Mouse (Mus musculus): ENCODE data around the gene Kif22. TPM values are rescaled to one million over a fixed set of nuclear protein-coding genes. Genes with fewer than 3 reads are reported as not detected.
"Not testable (repeated sequence)": the region's sequence is repeated elsewhere in the genome, so short reads cannot be mapped to it uniquely, and the experiment has no call there.

Kif22 gene
- polyA plus RNA-seq (2016; fragmentation: Nextera tagmentation; extraction: Ambion mirVana), result 136 and 141 TPM in 2 replicates

- Histone ChIP-seq H3K27me3 (no peaks in the 10 kb centered on the region), H3K27ac (peak within 1 kb of the TSS; percentile 77), H3K9ac (peak within 1 kb of the TSS; percentile 80), H3K9me3 (no peaks in the 10 kb centered on the region), H3K4me3 (peak within 1 kb of the TSS; percentile 79), H3K4me2 (replicated peaks) (peak within 1 kb of the TSS; percentile 84), H3K36me3 (peaks cover 13% of the 10 kb centered on the region), H3K4me1 (peaks cover 14% of the 10 kb centered on the region)
- ATAC-seq (ENCODE audit: insufficient number of reproducible peaks, insufficient read depth, low FRiP score, low TSS enrichment), result peak; percentile 77
- under 1% methylated on average over 53 of the region's 53 CpGs for WGBS
Measured at GRCm38 (mm10) chr7:127041851-127042672, at the start of gene Kif22. TSS of gene Kif22 (minus strand) at chr7:127042471.

GRCm38 (mm10) chr7:127091114-127091896 lies 49.0 kb upstream of the Kif22 start, which contains the start of gene AI467606:
TSS of gene AI467606 (plus strand) at chr7:127091359.
- H3K9me3 ChIP-seq, result no peaks in the 10 kb centered on the region
- H3K9ac ChIP-seq, result no peak within 1 kb of the TSS
- H3K4me1 ChIP-seq, result peaks cover 11% of the 10 kb centered on the region
- 68% methylated on average over 16 of the region's 16 CpGs for WGBS
- no peaks in the 10 kb centered on the region for H3K36me3 ChIP-seq
- 0 out of 2 replicates have a peak, but pooled peaks have one; percentile 32 for ATAC-seq (ENCODE audit: insufficient number of reproducible peaks, insufficient read depth, low FRiP score, low TSS enrichment)
- H3K27ac ChIP-seq, result no peak within 1 kb of the TSS
- H3K4me2 ChIP-seq (replicated peaks), result 0 out of 2 replicates have a peak within 1 kb of the TSS, but pooled peaks have one; percentile 21
- H3K27me3 ChIP-seq, result 0 out of 2 replicates have a peak, but pooled peaks cover 3% of the 10 kb centered on the region
- no peak within 1 kb of the TSS for H3K4me3 ChIP-seq

- 0 out of 2 replicates have a peak, but pooled peaks cover 3% of the 10 kb centered on the region for H3K27me3 ChIP-seq
- H3K9me3 ChIP-seq, result no peaks in the 10 kb centered on the region
- H3K4me1 ChIP-seq, result peaks cover 6% of the 10 kb centered on the region
- H3K4me2 ChIP-seq (replicated peaks), result no peak overlapping the region
- no peak overlapping the region for H3K9ac ChIP-seq
- no peak overlapping the region for H3K27ac ChIP-seq
- H3K36me3 ChIP-seq, result no peaks in the 10 kb centered on the region
- 86% methylated on average over 20 of the region's 20 CpGs for WGBS
- no peak overlapping the region for H3K4me3 ChIP-seq
- no peak for ATAC-seq (ENCODE audit: insufficient number of reproducible peaks, insufficient read depth, low FRiP score, low TSS enrichment)
Measured at GRCm38 (mm10) chr7:127090154-127091113, 48.2 kb upstream of the Kif22 start.

GRCm38 (mm10) chr7:127088901-127089845 lies 46.9 kb upstream of the Kif22 start:
- Histone ChIP-seq H3K4me2 (replicated peaks) (peak overlapping the region; percentile 41), H3K9me3 (no peaks in the 10 kb centered on the region), H3K36me3 (no peaks in the 10 kb centered on the region), H3K27me3 (0 out of 2 replicates have a peak, but pooled peaks cover 3% of the 10 kb centered on the region), H3K9ac (no peak overlapping the region), H3K27ac (no peak overlapping the region), H3K4me1 (peaks cover 6% of the 10 kb centered on the region), H3K4me3 (peak overlapping the region; percentile 18; the same call in 1 of the 2 replicates)
- WGBS, result 19% methylated on average over 27 of the region's 27 CpGs
- ATAC-seq (ENCODE audit: insufficient number of reproducible peaks, insufficient read depth, low FRiP score, low TSS enrichment), result no peak

- Histone ChIP-seq H3K27me3 (0 out of 2 replicates have a peak, but pooled peaks cover 3% of the 10 kb centered on the region), H3K36me3 (no peaks in the 10 kb centered on the region), H3K4me2 (replicated peaks) (no peak overlapping the region), H3K4me1 (peaks cover 6% of the 10 kb centered on the region), H3K9me3 (no peaks in the 10 kb centered on the region), H3K27ac (no peak overlapping the region), H3K9ac (no peak overlapping the region), H3K4me3 (no peak overlapping the region)
- 93% methylated on average over 3 of the region's 3 CpGs for WGBS
- ATAC-seq (ENCODE audit: insufficient number of reproducible peaks, insufficient read depth, low FRiP score, low TSS enrichment), result no peak
Measured at GRCm38 (mm10) chr7:127088083-127088482, 45.8 kb upstream of the Kif22 start.

GRCm38 (mm10) chr7:127087278-127088010 lies 45.2 kb upstream of the Kif22 start, which contains the start of gene Zg16:
TSS of gene Zg16 (minus strand) at chr7:127087328.
- H3K9ac ChIP-seq, result not testable (repeated sequence)

GRCm38 (mm10) chr7:127085751-127086150 lies 43.5 kb upstream of the Kif22 start:
- 74% methylated on average over 6 of the region's 6 CpGs for WGBS
- H3K27ac ChIP-seq; H3K9me3 ChIP-seq; H3K4me2 ChIP-seq (replicated peaks); H3K27me3 ChIP-seq; H3K4me3 ChIP-seq; H3K9ac ChIP-seq; H3K36me3 ChIP-seq; ATAC-seq (ENCODE audit: insufficient number of reproducible peaks, insufficient read depth, low FRiP score, low TSS enrichment); H3K4me1 ChIP-seq: not testable (repeated sequence)

More at GRCm38 (mm10) chr7:127087278-127088010, 45.2 kb upstream of the Kif22 start, which contains the start of gene Zg16:
- not testable (repeated sequence) for H3K27ac ChIP-seq; H3K4me3 ChIP-seq; H3K27me3 ChIP-seq; H3K4me2 ChIP-seq (replicated peaks); H3K9me3 ChIP-seq; H3K36me3 ChIP-seq; H3K4me1 ChIP-seq; ATAC-seq (ENCODE audit: insufficient number of reproducible peaks, insufficient read depth, low FRiP score, low TSS enrichment)
- 77% methylated on average over 6 of the region's 6 CpGs for WGBS

GRCm38 (mm10) chr7:127084794-127085193 lies 42.5 kb upstream of the Kif22 start:
- H3K27ac ChIP-seq, result no peak overlapping the region
- H3K27me3 ChIP-seq, result 0 out of 2 replicates have a peak, but pooled peaks cover 3% of the 10 kb centered on the region
- ATAC-seq (ENCODE audit: insufficient number of reproducible peaks, insufficient read depth, low FRiP score, low TSS enrichment), result no peak
- no peak overlapping the region for H3K4me3 ChIP-seq
- H3K36me3 ChIP-seq, result no peaks in the 10 kb centered on the region
- no peak overlapping the region for H3K9ac ChIP-seq
- WGBS, result 76% methylated on average over 2 of the region's 2 CpGs
- no peaks in the 10 kb centered on the region for H3K9me3 ChIP-seq
- H3K4me2 ChIP-seq (replicated peaks), result no peak overlapping the region
- H3K4me1 ChIP-seq, result peaks cover 4% of the 10 kb centered on the region

GRCm38 (mm10) chr7:127083689-127084088 lies 41.4 kb upstream of the Kif22 start:
- no peaks in the 10 kb centered on the region for H3K27me3 ChIP-seq
- no peak overlapping the region for H3K27ac ChIP-seq
- H3K36me3 ChIP-seq, result no peaks in the 10 kb centered on the region
- H3K9me3 ChIP-seq, result no peaks in the 10 kb centered on the region
- no peaks in the 10 kb centered on the region for H3K4me1 ChIP-seq
- ATAC-seq (ENCODE audit: insufficient number of reproducible peaks, insufficient read depth, low FRiP score, low TSS enrichment), result no peak
- WGBS, result 74% methylated on average over 4 of the region's 4 CpGs
- H3K9ac ChIP-seq, result no peak overlapping the region
- no peak overlapping the region for H3K4me3 ChIP-seq
- H3K4me2 ChIP-seq (replicated peaks), result no peak overlapping the region

Data from embryonic facial prominence, embryonic 12.5 days (tissue).